Comparison of ENCODE assay signal across 8 mouse cellular contexts in the genomic region with DNA sequence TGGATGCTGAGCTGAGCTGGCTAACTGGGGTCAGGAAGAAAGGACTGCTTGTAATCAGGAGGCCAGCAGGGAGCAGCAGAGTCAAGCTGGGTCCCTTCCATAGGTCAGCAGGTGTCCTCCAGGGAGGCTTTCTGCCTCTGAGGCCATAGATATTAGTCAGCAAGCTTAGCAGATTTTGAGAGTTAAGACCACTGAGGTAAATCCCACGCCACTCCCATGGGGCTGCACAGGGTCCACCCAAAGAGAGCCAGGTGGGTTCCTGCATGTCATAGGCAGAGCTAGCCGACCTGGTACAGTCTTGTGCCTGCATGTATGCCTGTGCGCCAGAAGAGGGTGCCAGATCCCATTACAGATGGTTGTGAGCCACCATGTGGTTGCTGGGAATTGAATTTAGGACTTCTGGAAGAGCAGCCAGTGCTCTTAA.
A peak's percentile ranks its signal among the peaks of the same experiment; 100 is the strongest.
DNase-seq lines count a peak whose midpoint lies in the region; ATAC-seq and TF ChIP-seq lines count a peak whose summit lies in the region.

No protein-coding gene starts in this region.

- no peak overlapping the region for H3K4me3 ChIP-seq in heart, postnatal 0 days (ENCODE audit: low read depth, low read length)
- H3K4me3 ChIP-seq in heart, embryonic 12.5 days: no peak overlapping the region

- WGBS in heart, postnatal 0 days: 60% methylated on average over 3 of the region's 3 CpGs
- 55% methylated on average over 3 of the region's 3 CpGs for WGBS in heart, embryonic 12.5 days

- peak; percentile 57 for TF ChIP-seq CTCF in heart, postnatal 0 days (IDR thresholded peaks at IDR 0.05; ENCODE audit: low read depth)

- H3K4me1 ChIP-seq in heart, postnatal 0 days (ENCODE audit: control insufficient read depth, insufficient read depth): peaks cover 19% of the 10 kb centered on the region
- H3K4me1 ChIP-seq in heart, embryonic 12.5 days (replicated peaks): peaks cover 61% of the 10 kb centered on the region

- H3K36me3 ChIP-seq in heart, postnatal 0 days (replicated peaks; ENCODE audit: control insufficient read depth, insufficient read depth, low read length): no peaks in the 10 kb centered on the region
- no peaks in the 10 kb centered on the region for H3K36me3 ChIP-seq in heart, embryonic 12.5 days
- H3K36me3 ChIP-seq in splenic B cell, adult 2 months (ENCODE audit: control insufficient read depth, insufficient read depth, low read length, poor library complexity, severe bottlenecking): no peaks in the 10 kb centered on the region

- ATAC-seq in heart, postnatal 0 days (ENCODE audit: insufficient read depth, low read depth): peak; percentile 17; the same call in 1 of the 2 replicates
- no peak for ATAC-seq in heart, embryonic 12.5 days (ENCODE audit: insufficient number of reproducible peaks, low FRiP score)

- no peak overlapping the region for H3K9ac ChIP-seq in heart, postnatal 0 days (replicated peaks; ENCODE audit: low read depth, low read length)
- no peak overlapping the region for H3K9ac ChIP-seq in heart, embryonic 12.5 days

- no peaks in the 10 kb centered on the region for H3K27me3 ChIP-seq in heart, postnatal 0 days (ENCODE audit: control insufficient read depth, insufficient read depth, low read length)
- no peaks in the 10 kb centered on the region for H3K27me3 ChIP-seq in heart, embryonic 12.5 days (replicated peaks)
- no peaks in the 10 kb centered on the region for H3K27me3 ChIP-seq in splenic B cell, adult 2 months (ENCODE audit: control insufficient read depth, insufficient read depth, low read length, poor library complexity, severe bottlenecking)

- no peak overlapping the region for H3K27ac ChIP-seq in heart, postnatal 0 days (ENCODE audit: low read depth)
- H3K27ac ChIP-seq in heart, embryonic 12.5 days (ENCODE audit: poor library complexity, severe bottlenecking): no peak overlapping the region

- H3K9me3 ChIP-seq in heart, postnatal 0 days (replicated peaks; ENCODE audit: control insufficient read depth, low read length): no peaks in the 10 kb centered on the region
- no peaks in the 10 kb centered on the region for H3K9me3 ChIP-seq in heart, embryonic 12.5 days (replicated peaks)

- peak; percentile 50 for DNase-seq in heart, postnatal 0 days (ENCODE audit: low spot score)
- DNase-seq in 3T3-L1 (ENCODE audit: low read depth, low spot score) (peak; percentile 62), ZHBTc4 (ENCODE audit: low read depth, low spot score) (peak; percentile 81)
- peak; percentile 66 for DNase-seq in kidney, postnatal 14 days
- DNase-seq in splenic B cell, adult 2 months (ENCODE audit: low read depth, low spot score): peak; percentile 60
- DNase-seq in left cerebral cortex, postnatal 10 days (ENCODE audit: extremely low spot score in 1 of 2, low spot score in 2 of 2): no peak
- no peak for DNase-seq in ovary, adult 18-20 months (ENCODE audit: low spot score)

- intact Hi-C loops in left cerebral cortex, postnatal 10 days (cut with DNase I): no loop called here

- H3K4me2 ChIP-seq in heart, postnatal 0 days (ENCODE audit: low read depth, low read length): no peak overlapping the region
- no peak overlapping the region for H3K4me2 ChIP-seq in heart, embryonic 12.5 days

- TF ChIP-seq EP300 in heart, postnatal 0 days (IDR thresholded peaks at IDR 0.05; ENCODE audit: low read depth): no peak

Comparison
In these comparisons a context has a peak if more than half of its experiments do, and no peak if none do; other contexts are left out.
1. DNase-seq: peak in heart, postnatal 0 days (single experiment), 3T3-L1 (single experiment), ZHBTc4 (single experiment), kidney, postnatal 14 days (single experiment) and splenic B cell, adult 2 months (single experiment); none in left cerebral cortex, postnatal 10 days (0 of 2) and ovary, adult 18-20 months (single experiment).